Mouse (Mus musculus): Measurements from ENCODE around the gene Gm21992. TPM values are rescaled to one million over a fixed set of nuclear protein-coding genes. Genes with fewer than 3 reads are reported as not detected.

Gm21992 gene
- 13.7 and 83.8 TPM in 2 replicates for total RNA-seq (2015; ENCODE audit: low replicate concordance)
- total RNA-seq (2017; ENCODE audit: low replicate concordance): 29.0 and 62.2 TPM in 2 replicates

DNA sequence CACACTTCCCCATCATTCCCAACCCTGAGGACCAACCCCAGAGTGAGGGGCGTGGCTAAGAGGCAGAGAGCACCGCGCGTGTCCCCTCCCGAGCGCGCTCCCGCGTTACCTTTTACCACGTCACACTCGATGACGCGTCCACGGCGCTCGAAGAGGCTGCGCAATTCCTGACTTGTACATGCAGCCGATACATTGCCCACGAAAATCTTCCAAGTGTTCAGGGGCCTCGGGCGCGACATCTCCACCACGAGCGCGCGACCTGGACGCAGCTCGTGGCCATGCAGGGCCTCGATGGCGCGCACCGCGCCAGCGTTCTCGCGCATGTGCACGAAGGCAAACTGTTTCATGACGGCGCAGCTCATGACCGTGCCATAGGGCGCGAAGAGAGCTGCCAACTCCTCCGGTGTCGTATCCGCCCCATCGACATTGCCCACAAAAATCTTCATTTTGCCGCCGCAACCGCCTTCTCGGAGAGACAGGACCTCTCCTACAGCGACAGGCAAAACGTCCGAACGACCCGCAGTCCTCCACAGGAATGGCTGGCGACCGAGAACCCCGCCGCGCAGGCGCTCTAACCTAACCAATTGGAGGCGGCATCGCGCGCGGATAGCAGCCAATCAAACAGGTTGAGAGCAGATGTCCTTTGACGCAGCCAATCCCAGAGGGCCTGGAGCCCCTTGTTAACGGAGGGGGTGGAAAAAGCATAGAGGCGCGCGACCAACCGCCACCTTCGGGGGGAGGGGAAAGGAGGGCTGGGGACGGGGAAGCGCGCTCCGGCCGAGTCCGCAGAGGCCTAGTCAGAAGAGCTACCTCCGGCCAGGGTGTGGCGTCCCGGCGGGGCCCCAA, at the start of gene Gm21992, which contains the start of gene Rbm14:
Gm21992 (minus strand) TSS at position 550 of the 846 bp plus-strand sequence.
Rbm14 (minus strand) TSS at position 572 of the 846 bp plus-strand sequence.
- peak; percentile 92 for ATAC-seq (replicated peaks; ENCODE audit: low FRiP score, poor library complexity, severe bottlenecking)

- ATAC-seq (replicated peaks; ENCODE audit: low FRiP score, poor library complexity, severe bottlenecking): peak; percentile 93
Measured at GRCm38 (mm10) chr19:4859081-4859480, 47.7 kb upstream of the Gm21992 start.

DNA sequence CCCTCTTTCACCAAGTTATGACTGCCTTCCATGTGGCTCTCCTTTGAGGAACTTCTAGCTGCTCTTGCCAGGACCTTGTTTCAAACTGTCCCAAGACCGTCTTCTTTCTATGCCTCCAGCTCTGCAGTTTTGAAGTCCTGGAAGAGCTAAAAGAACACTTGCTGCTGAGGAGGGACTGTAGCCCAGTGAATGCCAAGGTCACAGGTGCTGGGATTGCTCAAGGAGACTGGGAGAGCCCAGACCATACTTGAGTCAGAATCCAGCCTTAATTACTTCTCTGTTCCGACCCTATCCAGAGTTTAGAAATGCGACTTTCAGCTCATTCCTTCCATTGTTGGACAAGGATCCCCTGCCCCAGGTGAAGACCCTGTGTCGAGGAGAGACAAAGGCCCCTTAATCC, 44.5 kb upstream of the Gm21992 start:
- ATAC-seq (replicated peaks; ENCODE audit: low FRiP score, poor library complexity, severe bottlenecking): no peak

DNA sequence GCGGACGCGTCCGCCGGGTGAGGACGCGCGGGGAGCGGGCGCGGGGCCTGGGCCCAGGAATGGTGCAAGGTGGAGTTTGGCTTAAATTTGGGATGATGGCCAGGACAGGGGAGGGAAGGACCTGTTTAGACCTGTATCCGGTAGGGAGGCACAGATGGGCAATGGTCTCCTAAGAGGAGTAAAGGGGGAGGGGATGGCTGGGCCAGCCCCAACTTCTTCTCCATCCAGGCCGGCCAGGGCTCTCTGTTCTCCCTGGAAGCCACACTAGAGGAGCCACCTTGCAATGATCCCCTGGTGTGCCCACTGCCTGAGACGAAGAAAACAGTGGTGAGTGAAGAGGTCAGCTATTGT, 44.0 kb upstream of the Gm21992 start:
- no peak for ATAC-seq (replicated peaks; ENCODE audit: low FRiP score, poor library complexity, severe bottlenecking)

DNA sequence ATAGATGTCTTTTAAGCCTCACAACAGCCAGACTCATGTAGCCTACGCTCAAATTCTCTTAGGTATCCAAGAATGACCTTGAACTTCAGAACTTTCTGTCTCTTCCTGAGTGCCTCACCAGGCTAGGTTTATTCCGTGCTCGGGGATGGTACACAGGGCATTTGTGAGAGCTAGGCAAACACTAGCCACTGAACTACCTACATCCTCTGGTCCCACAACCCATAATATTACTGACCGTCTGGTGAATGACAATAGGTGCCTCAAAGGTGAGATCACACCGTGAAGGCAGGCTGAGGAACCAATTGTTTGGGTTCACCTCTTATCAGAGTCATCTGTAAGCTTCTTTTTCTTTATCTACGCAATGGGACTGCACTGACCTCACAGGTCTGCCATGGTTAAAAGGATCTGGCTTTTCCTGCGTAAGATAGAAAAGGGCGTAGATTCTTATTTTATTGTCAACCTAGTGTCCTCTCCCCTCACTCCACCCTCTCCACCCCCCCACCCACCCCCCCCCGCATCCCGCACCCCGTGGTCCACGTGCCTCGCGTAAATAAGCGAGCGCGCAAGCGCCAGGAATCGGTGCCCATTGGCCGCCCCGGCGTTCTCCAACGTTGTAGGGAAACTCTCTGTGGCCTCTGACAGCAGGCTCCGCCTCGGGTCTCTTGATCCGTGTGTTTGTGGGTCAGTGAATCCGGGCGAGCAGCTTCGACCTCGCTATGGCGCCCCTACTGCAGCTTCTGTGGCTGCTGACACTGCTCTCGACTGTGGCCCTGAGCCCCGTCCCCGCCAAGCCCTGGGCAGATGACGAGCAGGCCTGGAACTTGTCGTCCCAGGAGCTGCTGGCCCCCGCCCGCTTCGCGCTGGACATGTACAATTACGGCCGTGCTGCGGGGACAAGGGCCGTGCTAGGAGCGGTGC, 43.4 kb upstream of the Gm21992 start, which contains the start of gene Ctsf:
Ctsf (plus strand) TSS at position 579 of the 918 bp plus-strand sequence.
- peak; percentile 36; the same call in 1 of the 2 replicates for ATAC-seq (replicated peaks; ENCODE audit: low FRiP score, poor library complexity, severe bottlenecking)

DNA sequence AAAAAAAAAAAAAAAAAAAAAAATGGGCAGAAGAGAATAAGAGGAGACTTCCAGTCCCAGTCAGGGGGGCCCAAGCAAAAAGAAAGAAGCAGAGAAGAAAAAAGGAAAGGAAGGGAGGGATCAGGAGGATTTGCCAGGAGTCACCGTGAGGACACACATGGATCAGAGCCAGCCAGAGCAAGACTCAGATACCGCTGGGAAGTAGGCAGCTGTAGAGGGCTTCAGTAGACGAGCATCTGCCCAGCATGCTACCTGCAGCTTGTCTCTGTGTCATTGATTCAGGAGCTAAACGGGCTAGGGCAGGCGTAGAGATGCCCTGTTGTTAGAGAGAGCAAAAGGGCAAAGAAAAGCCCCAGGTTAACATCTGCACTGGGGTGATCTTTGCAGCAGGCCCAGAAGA, 38.9 kb upstream of the Gm21992 start:
- no peak for ATAC-seq (replicated peaks; ENCODE audit: low FRiP score, poor library complexity, severe bottlenecking)

- ATAC-seq (replicated peaks; ENCODE audit: low FRiP score, poor library complexity, severe bottlenecking): no peak
Measured at GRCm38 (mm10) chr19:4849800-4850199, 38.4 kb upstream of the Gm21992 start.

DNA sequence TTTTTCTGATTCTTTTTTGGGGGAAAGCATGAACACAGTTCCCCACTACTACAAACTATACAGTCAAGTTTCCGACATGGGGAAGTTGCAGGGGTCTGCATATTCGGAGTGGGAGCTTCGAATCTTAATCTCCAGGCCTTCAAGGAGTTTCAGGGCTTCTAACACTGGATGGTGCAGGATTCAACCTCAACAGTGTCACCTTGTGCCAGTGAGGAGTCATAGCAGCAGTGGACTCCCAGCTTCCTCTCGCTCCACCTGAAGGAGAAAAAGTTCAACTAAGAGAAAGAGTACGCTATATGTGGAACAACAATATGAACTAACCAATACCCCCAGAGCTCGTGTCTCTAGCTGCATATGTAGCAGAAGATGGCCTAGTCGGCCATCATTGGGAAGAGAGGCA, 36.1 kb upstream of the Gm21992 start:
- ATAC-seq (replicated peaks; ENCODE audit: low FRiP score, poor library complexity, severe bottlenecking): peak; percentile 90

DNA sequence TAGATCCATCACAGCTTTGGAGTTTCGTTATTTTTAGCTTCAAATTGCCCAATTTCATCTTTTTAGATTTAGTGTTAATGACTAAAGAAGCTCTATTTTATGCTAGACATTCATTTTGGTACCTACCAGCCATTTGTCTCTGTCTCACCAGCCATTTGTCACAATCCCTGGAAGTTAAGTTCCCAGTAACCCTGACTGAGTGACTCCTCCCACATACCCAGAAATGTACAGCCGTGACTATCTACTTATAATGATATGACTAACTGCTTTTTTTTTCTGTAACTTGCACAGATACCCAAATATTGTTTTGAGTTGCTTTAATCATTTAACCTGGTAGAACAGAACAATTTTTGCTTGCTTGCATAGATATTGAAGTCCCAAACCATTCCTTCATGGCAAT, 34.4 kb upstream of the Gm21992 start:
- ATAC-seq (replicated peaks; ENCODE audit: low FRiP score, poor library complexity, severe bottlenecking): no peak

DNA sequence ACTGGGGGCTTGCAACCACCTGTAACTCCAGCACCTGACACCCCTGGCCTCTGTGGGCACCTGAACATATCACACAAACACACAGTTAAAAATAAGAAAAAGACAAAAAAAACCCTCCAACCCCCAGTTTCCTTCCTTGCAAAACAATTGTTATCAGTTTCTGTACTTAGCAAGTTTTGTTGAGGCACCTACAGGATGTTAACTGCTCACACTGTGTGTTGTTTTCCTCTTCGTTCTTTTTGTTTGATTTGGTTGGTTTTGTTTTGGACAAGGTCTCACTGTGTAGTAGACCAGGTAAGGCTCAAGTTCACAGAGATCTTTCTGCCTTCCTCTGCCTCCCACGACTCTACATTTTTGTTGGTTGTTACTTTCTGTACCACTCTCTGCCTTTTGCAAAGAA, 31.2 kb upstream of the Gm21992 start:
- ATAC-seq (replicated peaks; ENCODE audit: low FRiP score, poor library complexity, severe bottlenecking): no peak

DNA sequence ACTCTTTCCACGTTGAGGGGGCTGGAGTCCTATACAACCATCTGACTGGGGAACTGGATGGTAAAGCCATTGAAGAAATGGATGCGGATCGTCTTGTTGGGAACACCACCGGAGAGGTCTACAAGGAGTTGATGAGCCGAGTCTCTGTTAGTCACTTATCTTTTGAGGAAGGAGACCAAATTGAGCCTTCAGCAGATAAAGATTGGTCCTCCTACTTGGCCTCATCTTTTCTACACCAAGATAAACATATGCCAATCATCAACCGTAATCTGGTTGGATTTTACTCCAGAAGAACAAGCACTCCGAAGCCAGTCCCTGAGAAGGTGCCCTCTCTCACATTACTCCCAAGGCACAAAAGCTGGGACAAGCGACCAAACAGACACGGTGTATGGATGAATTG, 29.4 kb upstream of the Gm21992 start:
- no peak for ATAC-seq (replicated peaks; ENCODE audit: low FRiP score, poor library complexity, severe bottlenecking)

DNA sequence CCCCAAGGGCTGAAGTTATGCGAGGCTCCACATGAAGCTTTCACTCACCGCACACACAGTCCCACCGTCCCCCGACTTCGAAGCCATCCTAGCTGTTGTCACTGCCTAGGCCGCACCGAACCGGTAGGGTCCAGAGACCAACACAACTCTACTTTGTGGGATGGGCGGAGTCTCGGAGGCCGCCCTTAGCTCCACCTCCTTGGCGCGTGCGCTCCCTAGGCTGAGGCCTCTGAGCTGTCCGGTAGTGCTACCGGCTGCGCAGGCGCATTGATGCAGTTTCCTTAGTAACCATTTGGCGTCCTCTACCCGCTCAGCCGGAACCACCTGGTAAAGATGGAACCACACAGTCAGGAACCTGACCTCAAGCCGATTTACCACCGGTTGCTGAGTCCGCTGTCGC, 27.7 kb upstream of the Gm21992 start, which contains the start of the genes Ccs and Ccdc87:
Ccs (minus strand) TSS at position 184 of the 400 bp plus-strand sequence.
Ccdc87 (plus strand) TSS at position 218 of the 400 bp plus-strand sequence.
- ATAC-seq (replicated peaks; ENCODE audit: low FRiP score, poor library complexity, severe bottlenecking): peak; percentile 96

GRCm38 (mm10) chr19:4838526-4839140, 27.2 kb upstream of the Gm21992 start:
- ATAC-seq (replicated peaks; ENCODE audit: low FRiP score, poor library complexity, severe bottlenecking): peak; percentile 59

DNA sequence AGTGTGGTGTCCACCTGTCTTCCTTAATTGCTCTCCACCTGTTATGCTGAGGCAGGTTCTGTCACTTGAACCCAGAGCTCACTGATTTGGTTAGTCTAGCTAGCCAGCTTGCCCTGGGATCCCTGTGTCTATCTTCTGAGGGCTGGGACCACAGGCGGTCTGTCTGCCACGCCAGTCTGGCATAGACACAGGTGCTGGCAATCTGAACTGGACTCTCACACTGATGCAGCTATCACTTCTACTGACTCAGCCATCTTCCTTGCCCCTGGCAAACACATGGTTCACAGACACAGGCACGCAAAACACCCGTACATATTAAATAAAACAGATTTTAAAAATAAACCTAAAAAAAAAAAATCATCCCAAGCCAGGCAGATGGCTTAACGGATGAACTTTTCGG, 25.6 kb upstream of the Gm21992 start:
- ATAC-seq (replicated peaks; ENCODE audit: low FRiP score, poor library complexity, severe bottlenecking): no peak

- ATAC-seq (replicated peaks; ENCODE audit: low FRiP score, poor library complexity, severe bottlenecking): no peak
Measured at GRCm38 (mm10) chr19:4836096-4836495, 24.7 kb upstream of the Gm21992 start.

DNA sequence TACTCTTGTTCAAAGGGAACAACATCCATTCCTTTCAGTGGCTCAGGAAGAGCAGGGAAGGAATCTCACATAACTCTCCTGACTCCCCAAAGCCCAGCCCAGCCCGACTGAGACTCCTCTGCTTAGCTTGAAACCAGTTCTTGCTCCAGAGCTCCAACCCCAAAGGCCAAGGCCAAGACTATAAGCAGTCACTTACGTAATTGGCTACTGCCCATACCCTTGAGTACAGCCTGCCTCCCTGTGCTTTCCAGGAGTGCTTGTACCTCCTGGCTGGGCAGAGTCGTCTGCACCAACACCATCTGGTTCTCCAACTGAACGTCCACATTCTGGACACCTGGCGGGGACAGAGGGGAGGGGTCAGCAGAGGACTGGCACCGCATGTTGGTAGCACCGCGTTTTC, 22.6 kb upstream of the Gm21992 start:
- no peak for ATAC-seq (replicated peaks; ENCODE audit: low FRiP score, poor library complexity, severe bottlenecking)

DNA sequence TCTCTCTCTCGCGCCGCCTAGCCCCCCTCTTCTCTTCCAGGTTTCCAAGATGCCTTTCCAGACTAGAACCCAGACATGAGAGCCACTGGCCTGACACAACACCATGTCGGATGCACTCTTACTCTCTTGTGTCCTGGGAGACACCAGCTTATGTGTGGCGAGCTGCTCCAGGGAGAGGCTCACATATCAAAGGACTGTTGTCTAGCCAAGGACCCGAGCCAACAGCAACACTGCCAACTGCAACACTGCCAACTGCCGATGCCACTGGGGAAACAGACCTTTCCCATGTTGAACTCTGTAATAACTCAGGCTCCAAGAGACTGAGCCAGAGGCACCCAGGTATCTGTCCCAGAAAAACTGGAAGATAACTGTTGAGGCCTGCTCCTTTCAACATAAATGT, 17.7 kb upstream of the Gm21992 start:
- no peak for ATAC-seq (replicated peaks; ENCODE audit: low FRiP score, poor library complexity, severe bottlenecking)

DNA sequence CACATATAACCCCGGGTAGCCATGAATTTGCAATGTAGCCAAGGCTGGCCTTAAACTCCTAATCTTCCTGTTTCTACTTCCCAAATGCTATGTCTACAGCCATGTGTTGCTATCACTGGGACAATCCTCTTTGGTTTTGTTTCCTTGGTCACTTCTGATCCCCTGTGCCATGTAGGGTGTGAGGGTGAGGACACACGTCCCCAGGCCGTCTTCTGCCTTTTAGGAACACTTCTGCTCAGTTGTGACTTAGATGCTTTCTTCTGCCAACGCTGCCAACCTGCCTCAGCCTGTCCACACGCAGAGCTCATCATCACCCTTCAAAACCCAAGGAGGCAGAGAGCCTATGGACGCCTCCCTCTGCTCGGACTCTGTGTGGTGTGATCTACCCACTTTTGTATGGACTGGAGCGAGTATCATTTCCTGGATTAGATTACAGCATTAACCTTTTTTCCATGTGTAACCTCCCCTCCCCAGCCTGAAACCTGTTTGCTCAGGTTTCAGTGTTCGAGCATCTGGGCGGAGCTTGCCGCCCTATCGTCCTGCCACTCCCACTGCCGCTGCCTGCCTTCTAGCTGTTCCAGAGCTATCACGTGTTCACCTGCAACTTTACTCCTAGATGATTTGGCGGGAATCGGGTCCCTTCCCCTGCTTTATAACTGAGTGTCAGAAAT, 17.2 kb upstream of the Gm21992 start:
- no peak for ATAC-seq (replicated peaks; ENCODE audit: low FRiP score, poor library complexity, severe bottlenecking)

DNA sequence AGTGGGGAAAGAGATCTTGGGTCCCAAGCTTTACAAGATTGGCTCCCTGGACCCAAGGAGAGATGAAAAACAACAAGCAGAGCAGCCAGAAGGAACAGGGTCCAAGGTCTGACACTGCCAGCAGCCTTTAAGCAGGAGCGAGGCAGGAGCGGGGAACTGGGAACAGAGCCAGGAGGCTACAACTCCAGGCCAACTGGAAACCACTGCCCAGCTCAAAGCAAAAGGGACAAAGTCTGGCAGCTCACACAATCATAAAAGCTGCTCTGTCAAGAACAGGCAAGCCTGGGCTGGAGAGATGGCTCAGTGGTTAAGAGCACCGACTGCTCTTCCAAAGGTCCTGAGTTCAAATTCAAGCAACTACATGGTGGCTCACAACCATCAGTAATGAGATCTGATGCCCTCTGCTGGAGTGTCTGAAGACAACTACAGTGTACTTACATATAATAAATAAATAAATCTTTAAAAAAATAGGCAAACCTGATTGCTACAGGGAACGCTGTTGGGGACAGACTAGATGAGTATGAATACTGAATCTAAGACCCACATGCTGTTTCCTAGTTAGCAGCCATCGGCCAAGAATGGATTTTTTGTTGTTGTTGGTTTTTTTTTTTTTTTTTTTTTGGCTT, 9.4 kb upstream of the Gm21992 start:
- no peak for ATAC-seq (replicated peaks; ENCODE audit: low FRiP score, poor library complexity, severe bottlenecking)
